ENCODE assay signal across 8 mouse cellular contexts in the genomic region with DNA sequence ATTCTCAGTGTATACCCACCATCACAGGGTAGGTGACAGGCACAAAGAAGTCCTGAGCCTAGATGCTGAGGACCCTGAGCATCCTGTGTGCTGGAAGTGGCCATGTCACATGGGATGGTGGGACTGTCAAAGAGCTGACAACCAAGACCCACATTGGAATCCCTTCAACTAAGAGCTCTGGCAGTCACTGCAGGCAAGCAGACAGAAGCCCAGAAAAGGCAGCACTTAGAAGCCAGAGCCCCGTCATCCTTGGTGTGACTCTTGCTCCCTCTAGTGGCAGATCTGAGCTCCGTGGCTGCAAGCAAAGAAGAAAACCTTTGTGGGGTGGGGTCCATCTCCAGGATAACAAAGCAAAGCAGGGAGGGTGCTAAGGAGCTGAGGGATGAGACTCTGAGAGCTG. TPM values are rescaled to one million over a fixed set of nuclear protein-coding genes. Genes with fewer than 3 reads are reported as not detected.
DNase-seq lines count a peak whose midpoint lies in the region; ATAC-seq lines count a peak whose summit lies in the region.

No protein-coding gene starts in this region.

- no peak overlapping the region for H3K4me3 ChIP-seq in hindbrain, embryonic 16.5 days (ENCODE audit: low read length)
- no peak overlapping the region for H3K4me3 ChIP-seq in midbrain, embryonic 10.5 days

- H3K9me3 ChIP-seq in hindbrain, embryonic 16.5 days (ENCODE audit: control insufficient read depth, low read length): no peaks in the 10 kb centered on the region
- no peaks in the 10 kb centered on the region for H3K9me3 ChIP-seq in midbrain, embryonic 10.5 days (replicated peaks)

- H3K27ac ChIP-seq in hindbrain, embryonic 16.5 days (ENCODE audit: low read depth, low read length): no peak overlapping the region
- H3K27ac ChIP-seq in midbrain, embryonic 10.5 days (replicated peaks): no peak overlapping the region

- no peak overlapping the region for H3K9ac ChIP-seq in hindbrain, embryonic 16.5 days (ENCODE audit: low read depth, low read length)

- H3K27me3 ChIP-seq in hindbrain, embryonic 16.5 days (replicated peaks; ENCODE audit: control insufficient read depth, insufficient read depth, low read length): no peaks in the 10 kb centered on the region
- H3K27me3 ChIP-seq in midbrain, embryonic 10.5 days (ENCODE audit: low read depth, poor library complexity, severe bottlenecking): no peaks in the 10 kb centered on the region

- no peak overlapping the region for H3K4me2 ChIP-seq in hindbrain, embryonic 16.5 days (ENCODE audit: low read length)

- peak; percentile 82 for ATAC-seq in hindbrain, embryonic 16.5 days

- H3K36me3 ChIP-seq in hindbrain, embryonic 16.5 days (ENCODE audit: control insufficient read depth, insufficient read depth, low read length): peaks cover 12% of the 10 kb centered on the region
- peaks cover 26% of the 10 kb centered on the region for H3K36me3 ChIP-seq in midbrain, embryonic 10.5 days

- DNase-seq in T-cell, adult 2 months (ENCODE audit: low spot score): peak; percentile 70
- peak; percentile 83 for DNase-seq in cerebellum, adult 9-11 months
- DNase-seq in frontal cortex, postnatal 10 days (ENCODE audit: low spot score in 2 of 2): peak; percentile 67 to 78
- DNase-seq in left cerebral cortex, adult 18-20 months (ENCODE audit: low spot score in 2 of 2): peak; percentile 71 to 79
- peak; percentile 82 for DNase-seq in midbrain, embryonic 10.5 days (ENCODE audit: low spot score)
- peak; percentile 74 for DNase-seq in right cerebral cortex, postnatal 25 days
- DNase-seq in urinary bladder, postnatal 36 days (ENCODE audit: low spot score in 2 of 2): peak; percentile 66 to 72

- no peaks in the 10 kb centered on the region; the same call in 1 of the 2 replicates for H3K4me1 ChIP-seq in hindbrain, embryonic 16.5 days (ENCODE audit: control insufficient read depth, insufficient read depth, low read depth, low read length)
- peaks cover 4% of the 10 kb centered on the region for H3K4me1 ChIP-seq in midbrain, embryonic 10.5 days

- WGBS in hindbrain, embryonic 16.5 days: 0% methylated on average over 2 of the region's 2 CpGs
- 0% methylated on average over 2 of the region's 2 CpGs for WGBS in midbrain, embryonic 10.5 days

RNA-seq across cellular contexts. Expression of gene Wdr4, which starts 27.4 kb away (rescaled TPM):
- 38.1 and 41.2 TPM in 2 replicates for polyA plus RNA-seq in hindbrain, embryonic 16.5 days (2015; fragmentation: Nextera tagmentation; extraction: Ambion mirVana)
- total RNA-seq in left cerebral cortex, adult 18-20 months (2021): 10 to 100 TPM; 22.7 to 24.3 TPM
- polyA plus RNA-seq in midbrain, embryonic 10.5 days (2016; fragmentation: Nextera tagmentation; extraction: Ambion mirVana): 70.2 and 76.7 TPM in 2 replicates

RNA-seq across cellular contexts. Expression of gene Ndufv3, which starts 27.5 kb away (rescaled TPM):
- polyA plus RNA-seq in hindbrain, embryonic 16.5 days (2015; fragmentation: Nextera tagmentation; extraction: Ambion mirVana): 431 and 478 TPM in 2 replicates
- total RNA-seq in left cerebral cortex, adult 18-20 months (2021): 100 to 1,000 TPM; 232 to 236 TPM
- polyA plus RNA-seq in midbrain, embryonic 10.5 days (2016; fragmentation: Nextera tagmentation; extraction: Ambion mirVana): 249 and 258 TPM in 2 replicates
